Mouse (Mus musculus): ENCODE results near the gene Gm30083. TPM values are rescaled to one million over a fixed set of nuclear protein-coding genes. Genes with fewer than 3 reads are reported as not detected.

Gm30083 gene
- polyA plus RNA-seq (2015; fragmentation: Nextera tagmentation; extraction: Ambion mirVana), result not detected in 2 replicates

DNA sequence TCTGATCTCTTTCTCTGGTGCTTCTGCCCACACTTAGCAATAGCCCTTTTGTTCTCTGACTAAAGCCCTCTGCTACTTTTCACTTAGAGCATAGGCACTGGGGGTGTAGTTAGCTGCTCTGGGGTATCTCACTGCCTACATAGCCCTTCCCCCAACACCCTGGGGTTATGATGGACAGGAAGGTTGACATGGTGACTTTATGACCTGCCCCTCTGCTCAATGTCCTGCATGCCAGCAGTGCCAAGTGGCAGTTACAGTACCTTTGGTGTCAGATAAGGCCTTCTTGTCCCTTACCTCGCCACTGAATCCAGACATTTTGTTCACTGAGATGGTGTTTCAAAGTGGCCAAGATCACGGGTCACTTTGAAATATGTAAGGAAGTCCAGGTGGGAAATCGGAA lies at the start of gene Gm30083:
Gene Gm30083, minus strand, starts transcription at position 120 of the 400 bp plus-strand sequence.
- H3K9ac ChIP-seq (ENCODE audit: low read length), result no peak within 1 kb of the TSS
- WGBS, result 83% methylated on average over 3 of the region's 3 CpGs
- H3K4me3 ChIP-seq (replicated peaks; ENCODE audit: low read length), result no peak within 1 kb of the TSS
- no peak within 1 kb of the TSS for H3K4me2 ChIP-seq (ENCODE audit: low read depth, low read length)
- no peak for ATAC-seq (ENCODE audit: insufficient read depth, low FRiP score)
- H3K4me1 ChIP-seq (ENCODE audit: control insufficient read depth, insufficient read depth, low read length), result no peaks in the 10 kb centered on the region
- no peaks in the 10 kb centered on the region for H3K27me3 ChIP-seq (ENCODE audit: control insufficient read depth, insufficient read depth, low read length)
- no peak within 1 kb of the TSS for H3K27ac ChIP-seq (ENCODE audit: low read length)
- no peaks in the 10 kb centered on the region for H3K36me3 ChIP-seq (ENCODE audit: control insufficient read depth, insufficient read depth, low read length)
- H3K9me3 ChIP-seq (replicated peaks; ENCODE audit: control insufficient read depth, low read length), result no peaks in the 10 kb centered on the region

DNA sequence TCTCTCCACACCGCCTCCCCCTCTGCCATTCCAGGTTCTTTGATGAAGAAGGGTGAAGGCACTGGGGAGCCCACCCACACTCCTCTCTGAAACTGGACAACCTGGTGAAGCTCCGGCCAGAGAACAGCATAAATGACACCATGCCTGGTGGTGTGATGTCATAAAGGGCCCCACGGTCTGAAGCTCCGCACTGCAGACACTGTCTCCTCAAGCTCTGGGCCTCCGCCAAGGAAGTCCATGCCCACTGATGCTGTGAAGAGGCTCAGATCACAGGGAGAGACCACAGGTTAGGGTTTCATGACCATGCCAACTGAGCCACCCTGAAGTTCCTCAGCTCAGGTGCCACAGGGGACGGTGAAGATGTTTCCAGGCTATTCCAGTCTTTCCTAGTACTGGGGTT lies 37.5 kb upstream of the Gm30083 start, which contains the start of gene Antxrl:
Gene Antxrl, plus strand, starts transcription at position 192 of the 400 bp plus-strand sequence.
- H3K9ac ChIP-seq (ENCODE audit: low read length), result no peak within 1 kb of the TSS
- H3K27me3 ChIP-seq (ENCODE audit: control insufficient read depth, insufficient read depth, low read length), result no peaks in the 10 kb centered on the region
- no peaks in the 10 kb centered on the region for H3K9me3 ChIP-seq (replicated peaks; ENCODE audit: control insufficient read depth, low read length)
- H3K4me2 ChIP-seq (ENCODE audit: low read depth, low read length), result no peak within 1 kb of the TSS
- 88% methylated on average over 6 of the region's 6 CpGs for WGBS
- no peaks in the 10 kb centered on the region for H3K4me1 ChIP-seq (ENCODE audit: control insufficient read depth, insufficient read depth, low read length)
- H3K27ac ChIP-seq (ENCODE audit: low read length), result no peak within 1 kb of the TSS
- H3K4me3 ChIP-seq (replicated peaks; ENCODE audit: low read length), result no peak within 1 kb of the TSS
- no peaks in the 10 kb centered on the region for H3K36me3 ChIP-seq (ENCODE audit: control insufficient read depth, insufficient read depth, low read length)
- no peak for ATAC-seq (ENCODE audit: insufficient read depth, low FRiP score)

DNA sequence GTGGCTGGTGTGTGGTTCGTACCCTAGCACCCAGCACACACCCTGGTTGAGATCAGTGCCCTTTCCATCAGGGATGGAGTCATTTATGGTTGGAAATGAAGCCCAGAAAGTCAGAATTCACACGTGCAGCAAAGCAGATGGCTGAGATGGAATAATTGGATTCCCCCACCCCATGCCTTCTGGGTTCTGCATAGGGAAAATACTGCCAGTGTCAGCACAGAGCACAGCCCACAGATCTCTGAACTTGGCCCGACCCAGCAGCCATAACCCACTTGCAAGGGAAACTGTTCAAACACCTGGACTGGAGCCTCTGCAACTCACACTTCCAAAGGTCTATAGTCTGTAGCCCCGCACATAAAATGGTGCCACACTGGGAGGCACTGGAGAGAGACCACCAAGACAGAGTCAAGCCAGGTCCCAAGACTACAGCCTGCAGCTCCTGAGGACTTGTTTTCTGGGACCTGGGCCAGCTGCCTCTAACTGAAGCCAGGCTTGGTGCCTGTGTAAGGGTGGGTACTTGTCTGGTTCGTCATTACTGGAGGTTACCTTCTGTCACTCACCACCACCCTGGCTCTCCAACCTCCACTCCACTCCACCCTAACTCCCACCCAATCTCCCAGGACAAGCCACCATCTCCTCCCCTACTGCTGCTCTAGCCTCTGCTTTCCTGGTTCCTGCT lies 35.3 kb upstream of the Gm30083 start:
- Histone ChIP-seq H3K36me3 (ENCODE audit: control insufficient read depth, insufficient read depth, low read length) (no peaks in the 10 kb centered on the region), H3K4me3 (replicated peaks; ENCODE audit: low read length) (no peak overlapping the region), H3K4me1 (ENCODE audit: control insufficient read depth, insufficient read depth, low read length) (no peaks in the 10 kb centered on the region), H3K9ac (ENCODE audit: low read length) (no peak overlapping the region), H3K27ac (ENCODE audit: low read length) (no peak overlapping the region), H3K27me3 (ENCODE audit: control insufficient read depth, insufficient read depth, low read length) (no peaks in the 10 kb centered on the region), H3K9me3 (replicated peaks; ENCODE audit: control insufficient read depth, low read length) (no peaks in the 10 kb centered on the region), H3K4me2 (ENCODE audit: low read depth, low read length) (no peak overlapping the region)
- ATAC-seq (ENCODE audit: insufficient read depth, low FRiP score), result no peak
- 65% methylated on average over 5 of the region's 5 CpGs for WGBS

DNA sequence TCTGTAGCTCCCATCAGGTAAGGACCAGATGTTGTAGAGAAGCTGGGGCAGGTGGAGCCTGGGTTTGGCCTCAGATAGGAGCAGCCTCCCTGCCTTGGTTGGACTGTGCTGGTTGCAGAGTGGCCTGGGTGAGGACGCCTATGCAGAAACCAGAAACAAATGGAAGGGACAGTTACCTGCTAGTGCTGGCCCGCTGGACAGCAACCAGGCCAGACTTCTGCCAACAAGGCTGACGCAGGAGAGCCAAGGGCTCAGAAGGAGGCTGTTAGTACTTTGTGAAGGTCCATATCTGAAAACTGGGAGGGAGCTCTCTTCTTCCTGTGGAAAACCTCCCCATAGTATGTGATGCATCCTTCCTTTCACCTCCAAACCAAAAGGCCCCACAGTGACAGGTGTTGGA lies 28.4 kb upstream of the Gm30083 start:
- Histone ChIP-seq H3K9me3 (replicated peaks; ENCODE audit: control insufficient read depth, low read length) (no peaks in the 10 kb centered on the region), H3K4me1 (ENCODE audit: control insufficient read depth, insufficient read depth, low read length) (no peaks in the 10 kb centered on the region), H3K9ac (ENCODE audit: low read length) (no peak overlapping the region), H3K4me2 (ENCODE audit: low read depth, low read length) (no peak overlapping the region), H3K4me3 (replicated peaks; ENCODE audit: low read length) (no peak overlapping the region), H3K36me3 (ENCODE audit: control insufficient read depth, insufficient read depth, low read length) (no peaks in the 10 kb centered on the region), H3K27me3 (ENCODE audit: control insufficient read depth, insufficient read depth, low read length) (no peaks in the 10 kb centered on the region), H3K27ac (ENCODE audit: low read length) (no peak overlapping the region)
- ATAC-seq (ENCODE audit: insufficient read depth, low FRiP score), result no peak
- 62% methylated on average over 3 of the region's 3 CpGs for WGBS

DNA sequence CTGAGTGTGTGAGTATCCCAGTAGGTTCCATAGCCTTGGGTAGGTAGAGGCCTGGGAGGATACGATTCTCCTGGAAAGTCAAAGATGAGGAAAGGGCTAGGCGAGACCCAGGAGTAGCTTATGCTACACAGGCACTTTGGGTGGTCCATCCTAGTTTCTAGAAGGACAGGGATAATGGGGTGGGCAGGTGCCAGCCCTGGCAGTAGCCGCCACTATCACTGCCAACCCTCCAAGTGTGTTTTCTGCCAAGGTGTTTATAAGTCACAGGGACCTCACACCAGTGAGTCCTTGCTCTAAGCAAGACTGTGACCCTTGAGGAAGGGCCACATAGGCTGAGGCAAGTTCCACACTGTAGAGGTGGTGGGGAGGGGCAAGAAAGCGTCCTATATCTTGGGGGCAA lies 26.3 kb upstream of the Gm30083 start:
- Histone ChIP-seq H3K36me3 (ENCODE audit: control insufficient read depth, insufficient read depth, low read length) (no peaks in the 10 kb centered on the region), H3K9ac (ENCODE audit: low read length) (no peak overlapping the region), H3K4me3 (replicated peaks; ENCODE audit: low read length) (no peak overlapping the region), H3K9me3 (replicated peaks; ENCODE audit: control insufficient read depth, low read length) (no peaks in the 10 kb centered on the region), H3K27me3 (ENCODE audit: control insufficient read depth, insufficient read depth, low read length) (no peaks in the 10 kb centered on the region), H3K4me2 (ENCODE audit: low read depth, low read length) (no peak overlapping the region), H3K27ac (ENCODE audit: low read length) (no peak overlapping the region), H3K4me1 (ENCODE audit: control insufficient read depth, insufficient read depth, low read length) (no peaks in the 10 kb centered on the region)
- WGBS, result 75% methylated on average over 4 of the region's 4 CpGs
- ATAC-seq (ENCODE audit: insufficient read depth, low FRiP score), result no peak

DNA sequence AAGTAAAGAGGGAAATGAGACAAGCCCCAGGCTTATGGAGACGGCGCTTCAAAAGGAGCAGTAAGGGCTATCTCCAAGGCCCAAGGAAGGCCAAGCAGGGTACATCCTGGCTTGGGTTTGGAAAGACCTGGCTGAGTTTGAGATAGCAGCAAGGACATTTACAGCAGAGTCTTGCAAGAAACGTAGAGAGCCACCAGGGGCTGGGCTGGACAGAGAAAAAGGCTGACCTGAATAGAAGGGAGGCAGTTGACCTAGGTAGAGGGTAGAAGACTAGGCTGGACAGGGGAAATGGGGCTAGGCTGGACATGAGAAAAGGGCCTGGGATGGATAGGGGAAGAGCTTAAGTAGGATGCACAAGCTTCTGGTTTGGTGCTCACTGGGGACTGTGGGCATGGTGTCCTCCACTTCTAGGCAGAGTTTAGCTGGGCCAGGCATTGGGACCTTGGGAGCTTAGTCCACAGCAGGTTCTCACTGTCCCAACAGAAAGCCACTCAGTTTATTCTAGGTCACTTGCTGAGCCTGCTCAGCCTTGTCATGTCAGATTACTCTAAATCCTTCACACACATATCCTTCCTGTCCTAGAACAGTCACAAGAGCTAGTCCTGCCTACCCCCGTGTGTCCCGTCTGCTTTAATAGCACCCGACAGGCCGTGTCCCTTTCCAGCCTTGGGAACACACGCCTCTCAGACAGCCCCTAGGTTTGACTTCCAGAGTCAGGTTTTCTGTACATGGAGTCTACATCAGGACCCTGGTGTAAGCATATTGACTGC lies 19.0 kb upstream of the Gm30083 start:
- Histone ChIP-seq H3K4me1 (ENCODE audit: control insufficient read depth, insufficient read depth, low read length) (no peaks in the 10 kb centered on the region), H3K27me3 (ENCODE audit: control insufficient read depth, insufficient read depth, low read length) (no peaks in the 10 kb centered on the region), H3K27ac (ENCODE audit: low read length) (no peak overlapping the region), H3K9ac (ENCODE audit: low read length) (no peak overlapping the region), H3K4me3 (replicated peaks; ENCODE audit: low read length) (no peak overlapping the region), H3K9me3 (replicated peaks; ENCODE audit: control insufficient read depth, low read length) (no peaks in the 10 kb centered on the region), H3K36me3 (ENCODE audit: control insufficient read depth, insufficient read depth, low read length) (no peaks in the 10 kb centered on the region), H3K4me2 (ENCODE audit: low read depth, low read length) (no peak overlapping the region)
- 79% methylated on average over 8 of the region's 8 CpGs for WGBS
- ATAC-seq (ENCODE audit: insufficient read depth, low FRiP score), result no peak

DNA sequence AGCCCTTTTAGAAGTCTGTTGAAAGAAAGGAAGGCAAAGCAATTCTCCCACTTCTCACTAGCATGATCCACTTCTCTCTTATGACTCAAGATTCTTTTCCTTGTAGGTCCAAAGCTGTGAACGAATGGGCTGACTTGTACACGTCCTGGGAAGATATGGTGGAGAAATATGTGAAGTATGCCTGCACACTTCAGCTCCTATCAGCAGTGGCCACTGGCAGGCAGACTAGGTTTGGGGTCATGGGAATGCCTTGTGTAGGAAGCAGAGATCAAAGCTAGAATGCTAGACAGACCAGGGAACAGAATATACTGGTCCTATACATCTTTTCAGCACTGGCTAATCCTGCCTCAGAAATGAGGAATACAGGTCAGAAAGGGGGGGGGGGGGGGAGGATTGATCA lies 11.7 kb upstream of the Gm30083 start:
- 46% methylated on average over 2 of the region's 2 CpGs for WGBS
- no peaks in the 10 kb centered on the region for H3K9me3 ChIP-seq (replicated peaks; ENCODE audit: control insufficient read depth, low read length)
- no peak for ATAC-seq (ENCODE audit: insufficient read depth, low FRiP score)
- H3K4me3 ChIP-seq (replicated peaks; ENCODE audit: low read length), result no peak overlapping the region
- no peak overlapping the region for H3K9ac ChIP-seq (ENCODE audit: low read length)
- no peaks in the 10 kb centered on the region for H3K36me3 ChIP-seq (ENCODE audit: control insufficient read depth, insufficient read depth, low read length)
- H3K27ac ChIP-seq (ENCODE audit: low read length), result no peak overlapping the region
- no peaks in the 10 kb centered on the region for H3K4me1 ChIP-seq (ENCODE audit: control insufficient read depth, insufficient read depth, low read length)
- no peaks in the 10 kb centered on the region for H3K27me3 ChIP-seq (ENCODE audit: control insufficient read depth, insufficient read depth, low read length)
- no peak overlapping the region for H3K4me2 ChIP-seq (ENCODE audit: low read depth, low read length)

DNA sequence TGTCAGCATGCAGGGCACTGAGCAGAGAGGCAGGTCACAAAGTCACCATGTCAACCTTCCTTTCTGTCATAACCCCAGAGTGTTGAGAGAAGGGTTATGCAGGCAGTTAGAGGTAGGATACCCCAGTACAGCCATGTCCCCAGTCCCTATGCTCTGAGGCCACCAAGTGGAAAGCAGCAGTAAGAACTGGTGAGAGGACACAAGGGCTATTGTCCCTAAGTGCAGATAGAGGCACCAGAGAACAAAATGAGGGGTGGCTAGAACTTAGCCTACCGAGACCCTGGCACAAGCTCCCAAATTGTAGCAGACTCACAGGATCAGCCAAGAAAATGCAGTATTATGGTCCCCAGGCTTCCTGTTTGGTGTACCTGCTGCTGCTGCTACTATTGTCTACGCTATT lies 2.0 kb upstream of the Gm30083 start:
- Histone ChIP-seq H3K9me3 (replicated peaks; ENCODE audit: control insufficient read depth, low read length) (no peaks in the 10 kb centered on the region), H3K27me3 (ENCODE audit: control insufficient read depth, insufficient read depth, low read length) (no peaks in the 10 kb centered on the region), H3K4me2 (ENCODE audit: low read depth, low read length) (no peak overlapping the region), H3K36me3 (ENCODE audit: control insufficient read depth, insufficient read depth, low read length) (no peaks in the 10 kb centered on the region), H3K4me3 (replicated peaks; ENCODE audit: low read length) (no peak overlapping the region), H3K9ac (ENCODE audit: low read length) (no peak overlapping the region), H3K4me1 (ENCODE audit: control insufficient read depth, insufficient read depth, low read length) (no peaks in the 10 kb centered on the region), H3K27ac (ENCODE audit: low read length) (no peak overlapping the region)
- no peak for ATAC-seq (ENCODE audit: insufficient read depth, low FRiP score)
- 83% methylated on average over 2 of the region's 2 CpGs for WGBS

DNA sequence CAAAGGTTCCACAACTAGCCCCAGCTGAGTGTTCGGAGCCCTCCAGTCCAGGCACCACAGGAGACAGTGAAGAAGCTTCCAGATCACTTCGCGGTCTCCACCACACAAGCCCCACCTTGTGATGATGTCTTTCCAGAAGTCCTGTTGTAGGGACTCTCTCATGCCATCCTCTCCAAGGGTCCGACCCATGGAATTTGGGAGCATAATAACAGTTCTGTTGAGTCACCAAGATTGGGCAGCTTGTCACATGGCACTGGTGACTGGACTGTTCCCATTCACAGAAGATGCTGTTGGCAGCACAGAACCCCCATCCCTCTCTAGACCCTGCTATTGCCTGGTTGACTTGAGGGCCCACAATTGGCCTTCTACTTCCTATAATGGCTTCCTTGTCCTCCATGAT lies 1.4 kb upstream of the Gm30083 start, which contains the start of gene Gm5460:
Gene Gm5460, plus strand, starts transcription at position 378 of the 400 bp plus-strand sequence.
- 92% methylated on average over 4 of the region's 4 CpGs for WGBS
- H3K4me2 ChIP-seq (ENCODE audit: low read depth, low read length), result no peak within 1 kb of the TSS

More for the DNA sequence above, 1.4 kb upstream of the Gm30083 start, which contains the start of gene Gm5460:
- no peak within 1 kb of the TSS for H3K9ac ChIP-seq (ENCODE audit: low read length)
- no peaks in the 10 kb centered on the region for H3K9me3 ChIP-seq (replicated peaks; ENCODE audit: control insufficient read depth, low read length)
- no peak within 1 kb of the TSS for H3K27ac ChIP-seq (ENCODE audit: low read length)
- no peaks in the 10 kb centered on the region for H3K36me3 ChIP-seq (ENCODE audit: control insufficient read depth, insufficient read depth, low read length)
- no peak within 1 kb of the TSS for H3K4me3 ChIP-seq (replicated peaks; ENCODE audit: low read length)
- H3K27me3 ChIP-seq (ENCODE audit: control insufficient read depth, insufficient read depth, low read length), result no peaks in the 10 kb centered on the region
- no peaks in the 10 kb centered on the region for H3K4me1 ChIP-seq (ENCODE audit: control insufficient read depth, insufficient read depth, low read length)
- no peak for ATAC-seq (ENCODE audit: insufficient read depth, low FRiP score)

Data from stomach, embryonic 16.5 days (tissue).